Mouse (Mus musculus) hindbrain, embryonic 16.5 days (tissue): ENCODE data around the gene Gm11992. TPM values are rescaled to one million over a fixed set of nuclear protein-coding genes. Genes with fewer than 3 reads are reported as not detected.

ENCODE experiments used
- ATAC-seq: fragments of 200-750 bp; cut with Nextera tagmentation; 2 replicates; pipeline ENCODE4 v1.8.0; 2017; ENCODE audit warnings: moderate TSS enrichment, moderate library complexity
- H3K27ac ChIP-seq: fragments of 300-500 bp; sonication (generic); 2 replicates; pipeline ENCODE4 v1.5.1; 2014; ENCODE audit warnings: low read depth, mild to moderate bottlenecking, control low read depth, low read length, moderate library complexity
- H3K27me3 ChIP-seq: fragments of 300-500 bp; sonication (generic); replicated peaks from 2 replicates; pipeline ENCODE4 v1.6.1; 2014; ENCODE audit warnings: low read length; ENCODE audit not compliant: control insufficient read depth, insufficient read depth
- H3K36me3 ChIP-seq: fragments of 300-500 bp; sonication (generic); 2 replicates; pipeline ENCODE4 v1.6.1; 2014; ENCODE audit warnings: mild to moderate bottlenecking, low read length, moderate library complexity, mixed read lengths; ENCODE audit not compliant: control insufficient read depth, insufficient read depth
- H3K4me1 ChIP-seq: fragments of 300-500 bp; sonication (generic); 2 replicates; pipeline ENCODE4 v1.6.1; 2014; ENCODE audit warnings: low read depth, low read length; ENCODE audit not compliant: control insufficient read depth, insufficient read depth
- H3K4me2 ChIP-seq: fragments of 300-500 bp; sonication (generic); 2 replicates; pipeline ENCODE4 v1.6.1; 2014; ENCODE audit warnings: mild to moderate bottlenecking, low read length, control low read depth, moderate library complexity
- H3K4me3 ChIP-seq: fragments of 300-500 bp; sonication (generic); 2 replicates; pipeline ENCODE4 v1.5.1; 2014; ENCODE audit warnings: mild to moderate bottlenecking, low read length, control low read depth, moderate library complexity
- H3K9ac ChIP-seq: fragments of 300-500 bp; sonication (generic); 2 replicates; pipeline ENCODE4 v1.6.1; 2014; ENCODE audit warnings: low read depth, mild to moderate bottlenecking, control low read depth, low read length, moderate library complexity
- H3K9me3 ChIP-seq: fragments of 300-500 bp; sonication (generic); 2 replicates; pipeline ENCODE4 v1.6.1; 2014; ENCODE audit warnings: mild to moderate bottlenecking, low read length, moderate library complexity; ENCODE audit not compliant: control insufficient read depth
- WGBS: fragments of 180-500 bp; shearing (Covaris S2); extraction: QIAGEN DNeasy Blood & Tissue Kit; methylation state at CpG from one replicate; pipeline ENCODE4 v1.1.7; 2014; 5-methylcytosine and 5-hydroxymethylcytosine counted together
- polyA plus RNA-seq: library from polyadenylated mRNA; unstranded; fragments of >200 nt; fragmentation: Nextera tagmentation; extraction: Ambion mirVana; gene quantifications from 2 replicates; pipeline ENCODE4 v1.2.1, GENCODE M21; 2015

Gm11992 gene
- polyA plus RNA-seq, 1 experiment from 2014 or later, result 2.8 TPM

- Histone ChIP-seq H3K4me1 (peaks cover 21% of the 10 kb centered on the region), H3K9ac (peak overlapping the region; percentile 35), H3K27ac (no peak overlapping the region), H3K4me3 (peak overlapping the region; percentile 43), H3K4me2 (peak overlapping the region; percentile 90), H3K9me3 (no peaks in the 10 kb centered on the region), H3K36me3 (no peaks in the 10 kb centered on the region), H3K27me3 (peaks cover 14% of the 10 kb centered on the region)
- ATAC-seq, result peak; percentile 76
- WGBS, result 1% methylated on average over 40 of the region's 40 CpGs
These were observed 70.2 kb downstream of the Gm11992 start for GRCm38 (mm10) chr11:9118421-9119121.

Other genes starting within 250 kb of the Gm11992 start
- 0.14 and 0.25 TPM in 2 replicates for gene Pkd1l1, start 75.3 kb upstream of the Gm11992 start, polyA plus RNA-seq
- gene Hus1, start 37.4 kb upstream of the Gm11992 start, polyA plus RNA-seq, result 10.8 and 11.5 TPM in 2 replicates
- gene Sun3, start 397 bp downstream of the Gm11992 start, polyA plus RNA-seq, result 0.35 TPM in 1 of 2 replicates, not detected in the other
- gene Upp1, start 69.5 kb downstream of the Gm11992 start, polyA plus RNA-seq, result 4.4 and 6.3 TPM in 2 replicates
- gene Abca13, start 143.3 kb downstream of the Gm11992 start, polyA plus RNA-seq, result 0.01 and 0.02 TPM in 2 replicates